Mouse (Mus musculus) neural tube, embryonic 11.5 days (tissue): ENCODE results near the gene Samsn1. TPM values are rescaled to one million over a fixed set of nuclear protein-coding genes. Genes with fewer than 3 reads are reported as not detected.
"Not testable (repeated sequence)": the region's sequence is repeated elsewhere in the genome, so short reads cannot be mapped to it uniquely, and the experiment has no call there.

Source experiments
- ATAC-seq: fragments of 200-750 bp; cut with Nextera tagmentation; 2 replicates; pipeline ENCODE4 v1.8.0; 2017; ENCODE audit warnings: moderate number of reproducible peaks, mild to moderate bottlenecking, moderate TSS enrichment, moderate library complexity; ENCODE audit not compliant: insufficient read depth, low FRiP score, low TSS enrichment
- DNase-seq: peaks from one replicate; pipeline ENCODE4 v3.0.0-alpha.2; 2015; ENCODE audit warnings: low spot score
- H3K27ac ChIP-seq: fragments of 300-500 bp; sonication (generic); 2 replicates; pipeline ENCODE4 v1.5.1; 2014; ENCODE audit warnings: low read depth, mild to moderate bottlenecking, low read length
- H3K27me3 ChIP-seq: fragments of 300-500 bp; sonication (generic); 2 replicates; pipeline ENCODE4 v1.6.1; 2014; ENCODE audit warnings: mild to moderate bottlenecking, low read length, mixed read lengths; ENCODE audit not compliant: control insufficient read depth, insufficient read depth
- H3K36me3 ChIP-seq: fragments of 300-500 bp; sonication (generic); 2 replicates; pipeline ENCODE4 v1.6.1; 2014; ENCODE audit warnings: mild to moderate bottlenecking, low read length, moderate library complexity, mixed read lengths; ENCODE audit not compliant: control insufficient read depth, insufficient read depth
- H3K4me1 ChIP-seq: fragments of 300-500 bp; sonication (generic); 2 replicates; pipeline ENCODE4 v1.6.1; 2014; ENCODE audit warnings: low read length, mixed read lengths; ENCODE audit not compliant: control insufficient read depth, insufficient read depth
- H3K4me2 ChIP-seq: fragments of 300-500 bp; sonication (generic); 2 replicates; pipeline ENCODE4 v1.6.1; 2014; ENCODE audit warnings: low read depth, mild to moderate bottlenecking, moderate library complexity
- H3K4me3 ChIP-seq: fragments of 300-500 bp; sonication (generic); 2 replicates; pipeline ENCODE4 v1.5.1; 2014; ENCODE audit warnings: low read depth, low read length
- H3K9ac ChIP-seq: fragments of 300-500 bp; sonication (generic); 2 replicates; pipeline ENCODE4 v1.6.1; 2014; ENCODE audit warnings: mild to moderate bottlenecking, low read length
- H3K9me3 ChIP-seq: fragments of 300-500 bp; sonication (generic); 2 replicates; pipeline ENCODE4 v1.6.1; 2016; ENCODE audit warnings: low read length; ENCODE audit not compliant: control insufficient read depth
- WGBS: fragments of 180-500 bp; shearing (Covaris S2); extraction: QIAGEN DNeasy Blood & Tissue Kit; methylation state at CpG from one replicate; pipeline ENCODE4 v1.1.7; 2014; 5-methylcytosine and 5-hydroxymethylcytosine counted together
- polyA plus RNA-seq: library from polyadenylated mRNA; unstranded; fragments of >200 nt; fragmentation: Nextera tagmentation; extraction: Ambion mirVana; gene quantifications from 2 replicates; pipeline ENCODE4 v1.2.1, GENCODE M21; 2014

Gene Samsn1
- polyA plus RNA-seq, 1 experiment from 2014 or later, result 1.8 TPM

- ATAC-seq, result no peak
These were observed 173.0 kb downstream of the Samsn1 start for GRCm38 (mm10) chr16:75849039-75849438.

GRCm38 (mm10) chr16:75843653-75844062 is 178.4 kb downstream of the Samsn1 start:
- WGBS, result 58% methylated on average over 7 of the region's 7 CpGs
- Histone ChIP-seq H3K9ac (no peak overlapping the region), H3K4me1 (no peaks in the 10 kb centered on the region), H3K27me3 (no peaks in the 10 kb centered on the region), H3K9me3 (no peaks in the 10 kb centered on the region), H3K27ac (no peak overlapping the region), H3K4me2 (no peak overlapping the region), H3K4me3 (no peak overlapping the region), H3K36me3 (no peaks in the 10 kb centered on the region)
- no peak for ATAC-seq
- no peak for DNase-seq

More at GRCm38 (mm10) chr16:75849039-75849438, 173.0 kb downstream of the Samsn1 start:
- Histone ChIP-seq H3K36me3 (no peaks in the 10 kb centered on the region), H3K9me3 (no peaks in the 10 kb centered on the region), H3K27me3 (no peaks in the 10 kb centered on the region), H3K9ac (no peak overlapping the region), H3K27ac (no peak overlapping the region), H3K4me3 (no peak overlapping the region), H3K4me1 (no peaks in the 10 kb centered on the region), H3K4me2 (no peak overlapping the region)
- no peak for DNase-seq
- WGBS, result 89% methylated on average over 6 of the region's 6 CpGs

GRCm38 (mm10) chr16:75843031-75843430 is 179.1 kb downstream of the Samsn1 start:
- Histone ChIP-seq H3K9me3 (no peaks in the 10 kb centered on the region), H3K4me3 (no peak overlapping the region), H3K27ac (no peak overlapping the region), H3K4me2 (no peak overlapping the region), H3K9ac (no peak overlapping the region), H3K4me1 (no peaks in the 10 kb centered on the region), H3K27me3 (no peaks in the 10 kb centered on the region), H3K36me3 (no peaks in the 10 kb centered on the region)
- WGBS, result 96% methylated on average over 9 of the region's 9 CpGs
- ATAC-seq (no peak), DNase-seq (no peak)

GRCm38 (mm10) chr16:75842569-75842968 is 179.5 kb downstream of the Samsn1 start:
- H3K4me1 ChIP-seq, result no peaks in the 10 kb centered on the region
- H3K27ac ChIP-seq, result no peak overlapping the region
- no peaks in the 10 kb centered on the region for H3K9me3 ChIP-seq
- no peak overlapping the region for H3K4me2 ChIP-seq
- 92% methylated on average over 9 of the region's 9 CpGs for WGBS
- H3K4me3 ChIP-seq, result no peak overlapping the region
- no peaks in the 10 kb centered on the region for H3K36me3 ChIP-seq
- no peaks in the 10 kb centered on the region for H3K27me3 ChIP-seq
- ATAC-seq, result no peak
- no peak overlapping the region for H3K9ac ChIP-seq
- no peak for DNase-seq

GRCm38 (mm10) chr16:75837728-75838451 is 184.2 kb downstream of the Samsn1 start:
- Histone ChIP-seq H3K27me3 (no peaks in the 10 kb centered on the region), H3K4me3 (no peak overlapping the region), H3K9ac (no peak overlapping the region), H3K27ac (no peak overlapping the region), H3K4me1 (no peaks in the 10 kb centered on the region), H3K9me3 (no peaks in the 10 kb centered on the region), H3K36me3 (no peaks in the 10 kb centered on the region), H3K4me2 (no peak overlapping the region)
- WGBS, result 93% methylated on average over 5 of the region's 5 CpGs
- no peak for DNase-seq
- no peak for ATAC-seq

GRCm38 (mm10) chr16:75831390-75831789 is 190.7 kb downstream of the Samsn1 start:
- Histone ChIP-seq H3K4me1 (no peaks in the 10 kb centered on the region), H3K27me3 (no peaks in the 10 kb centered on the region), H3K4me3 (no peak overlapping the region), H3K9ac (no peak overlapping the region), H3K27ac (no peak overlapping the region), H3K4me2 (no peak overlapping the region), H3K9me3 (no peaks in the 10 kb centered on the region), H3K36me3 (no peaks in the 10 kb centered on the region)
- ATAC-seq, result no peak
- no peak for DNase-seq
- WGBS, result 81% methylated on average over 4 of the region's 4 CpGs

GRCm38 (mm10) chr16:75826949-75827348 is 195.1 kb downstream of the Samsn1 start:
- not testable (repeated sequence) for H3K27me3 ChIP-seq, H3K27ac ChIP-seq, H3K4me2 ChIP-seq, H3K36me3 ChIP-seq, H3K4me3 ChIP-seq, H3K9ac ChIP-seq, DNase-seq, ATAC-seq, H3K4me1 ChIP-seq, H3K9me3 ChIP-seq

GRCm38 (mm10) chr16:75826498-75826897 is 195.6 kb downstream of the Samsn1 start:
- Histone ChIP-seq H3K4me1 (no peaks in the 10 kb centered on the region), H3K9me3 (no peaks in the 10 kb centered on the region), H3K27ac (no peak overlapping the region), H3K27me3 (no peaks in the 10 kb centered on the region), H3K4me3 (no peak overlapping the region), H3K9ac (no peak overlapping the region), H3K36me3 (no peaks in the 10 kb centered on the region), H3K4me2 (no peak overlapping the region)
- ATAC-seq (no peak), DNase-seq (no peak)

- no peak overlapping the region for H3K4me2 ChIP-seq
- 67% methylated on average over 6 of the region's 6 CpGs for WGBS
- no peak overlapping the region for H3K4me3 ChIP-seq
- H3K27me3 ChIP-seq, result no peaks in the 10 kb centered on the region
- no peaks in the 10 kb centered on the region for H3K4me1 ChIP-seq
- H3K9ac ChIP-seq, result no peak overlapping the region
- ATAC-seq, result no peak
- no peaks in the 10 kb centered on the region for H3K9me3 ChIP-seq
- no peaks in the 10 kb centered on the region for H3K36me3 ChIP-seq
- no peak for DNase-seq
- H3K27ac ChIP-seq, result no peak overlapping the region
These were observed 198.9 kb downstream of the Samsn1 start for GRCm38 (mm10) chr16:75823226-75823625.
